Mouse (Mus musculus) hindbrain, embryonic 15.5 days (tissue): ENCODE data around the gene Hoxa5. TPM values are rescaled to one million over a fixed set of nuclear protein-coding genes. Genes with fewer than 3 reads are reported as not detected.
A peak's percentile ranks its signal among the peaks of the same experiment; 100 is the strongest.

Source experiments
- ATAC-seq: fragments of 200-750 bp; cut with Nextera tagmentation; 2 replicates; pipeline ENCODE4 v1.8.0; 2017; ENCODE audit warnings: low read depth, moderate number of reproducible peaks, moderate TSS enrichment; ENCODE audit not compliant: low FRiP score
- H3K27ac ChIP-seq: fragments of 300-500 bp; sonication (generic); replicated peaks from 2 replicates; pipeline ENCODE4 v1.5.1; 2015; ENCODE audit warnings: mild to moderate bottlenecking, inconsistent platforms
- H3K27me3 ChIP-seq: fragments of 300-500 bp; sonication (generic); 2 replicates; pipeline ENCODE4 v1.6.1; 2015; ENCODE audit warnings: control low read depth, inconsistent platforms
- H3K36me3 ChIP-seq: fragments of 300-500 bp; sonication (generic); 2 replicates; pipeline ENCODE4 v1.6.1; 2015; ENCODE audit warnings: control low read depth, inconsistent platforms
- H3K4me1 ChIP-seq: fragments of 300-500 bp; sonication (generic); replicated peaks from 2 replicates; pipeline ENCODE4 v1.6.1; 2015; ENCODE audit warnings: control low read depth, inconsistent platforms
- H3K4me2 ChIP-seq: fragments of 300-500 bp; sonication (generic); 2 replicates; pipeline ENCODE4 v1.6.1; 2015; ENCODE audit warnings: moderate library complexity, mild to moderate bottlenecking, inconsistent platforms
- H3K4me3 ChIP-seq: fragments of 300-500 bp; sonication (generic); 2 replicates; pipeline ENCODE4 v1.5.1; 2015; ENCODE audit warnings: mild to moderate bottlenecking, inconsistent platforms
- H3K9ac ChIP-seq: fragments of 300-500 bp; sonication (generic); 2 replicates; pipeline ENCODE4 v1.6.1; 2015; ENCODE audit warnings: inconsistent platforms
- H3K9me3 ChIP-seq: fragments of 300-500 bp; sonication (generic); 2 replicates; pipeline ENCODE4 v1.6.1; 2016; ENCODE audit warnings: control low read depth, inconsistent platforms
- WGBS: fragments of 180-500 bp; shearing (Covaris S2); methylation state at CpG from one replicate; pipeline ENCODE4 v1.1.7; 2015; 5-methylcytosine and 5-hydroxymethylcytosine counted together
- polyA plus RNA-seq: library from polyadenylated mRNA; unstranded; fragments of >200 nt; fragmentation: Nextera tagmentation; extraction: Ambion mirVana; gene quantifications from 2 replicates; pipeline ENCODE4 v1.2.1, GENCODE M21; 2015

Hoxa5 gene
- polyA plus RNA-seq, 1 experiment from 2014 or later: 115 TPM

DNA sequence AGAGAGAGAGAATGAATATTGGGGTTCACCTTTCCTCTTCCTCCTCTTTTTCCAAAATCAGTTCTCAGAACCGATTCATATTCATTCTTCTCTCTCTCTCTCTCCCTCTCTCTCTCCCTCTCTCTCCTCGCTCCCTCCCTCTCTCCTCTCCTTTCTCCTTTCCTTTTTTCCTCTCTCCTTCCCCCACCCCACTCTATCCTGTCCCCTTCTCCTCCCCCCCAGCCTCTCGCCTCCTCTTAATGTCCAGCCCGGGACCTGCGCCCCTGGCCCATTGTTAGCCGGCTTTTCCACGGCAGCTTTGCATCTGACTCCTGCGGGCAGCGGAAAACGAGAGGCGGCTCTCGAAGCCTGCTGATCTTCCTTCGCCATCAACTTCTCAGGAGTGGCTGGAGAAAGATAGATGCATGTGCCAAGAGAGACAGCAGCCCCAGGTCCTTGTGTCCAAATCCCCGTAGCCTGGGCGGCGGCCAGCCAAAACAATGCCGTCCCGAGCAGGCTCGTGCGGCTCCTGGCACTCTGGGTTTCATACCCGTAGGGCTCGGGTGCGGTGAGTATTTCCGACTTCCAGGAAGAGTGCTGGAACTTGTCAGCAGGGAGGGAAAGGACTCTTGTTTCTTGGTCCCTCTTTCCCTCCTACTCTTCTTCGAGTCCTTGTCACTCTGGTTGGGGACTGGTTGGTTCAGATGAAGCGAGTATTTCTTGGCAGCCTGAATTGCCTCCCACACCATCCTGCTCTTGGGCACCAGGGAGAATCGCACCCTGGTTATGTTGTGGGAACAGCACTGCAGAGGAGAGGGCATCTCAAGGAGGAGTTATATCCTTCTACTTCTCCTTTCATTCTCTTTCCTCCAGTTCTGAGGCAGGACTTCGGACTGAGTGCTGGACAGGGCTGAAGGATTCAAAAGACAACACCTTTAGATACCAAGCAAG is 38.7 kb downstream of the Hoxa5 start:
- Histone ChIP-seq H3K9ac (peak overlapping the region; percentile 68), H3K4me3 (peak overlapping the region; percentile 87), H3K27ac (peak overlapping the region; percentile 95), H3K9me3 (no peaks in the 10 kb centered on the region), H3K27me3 (peaks cover 5% of the 10 kb centered on the region; the same call in 1 of the 2 replicates), H3K4me2 (peak overlapping the region; percentile 97), H3K36me3 (no peaks in the 10 kb centered on the region), H3K4me1 (peaks cover 12% of the 10 kb centered on the region)
- under 1% methylated on average over 28 of the region's 28 CpGs for WGBS
- no peak for ATAC-seq

DNA sequence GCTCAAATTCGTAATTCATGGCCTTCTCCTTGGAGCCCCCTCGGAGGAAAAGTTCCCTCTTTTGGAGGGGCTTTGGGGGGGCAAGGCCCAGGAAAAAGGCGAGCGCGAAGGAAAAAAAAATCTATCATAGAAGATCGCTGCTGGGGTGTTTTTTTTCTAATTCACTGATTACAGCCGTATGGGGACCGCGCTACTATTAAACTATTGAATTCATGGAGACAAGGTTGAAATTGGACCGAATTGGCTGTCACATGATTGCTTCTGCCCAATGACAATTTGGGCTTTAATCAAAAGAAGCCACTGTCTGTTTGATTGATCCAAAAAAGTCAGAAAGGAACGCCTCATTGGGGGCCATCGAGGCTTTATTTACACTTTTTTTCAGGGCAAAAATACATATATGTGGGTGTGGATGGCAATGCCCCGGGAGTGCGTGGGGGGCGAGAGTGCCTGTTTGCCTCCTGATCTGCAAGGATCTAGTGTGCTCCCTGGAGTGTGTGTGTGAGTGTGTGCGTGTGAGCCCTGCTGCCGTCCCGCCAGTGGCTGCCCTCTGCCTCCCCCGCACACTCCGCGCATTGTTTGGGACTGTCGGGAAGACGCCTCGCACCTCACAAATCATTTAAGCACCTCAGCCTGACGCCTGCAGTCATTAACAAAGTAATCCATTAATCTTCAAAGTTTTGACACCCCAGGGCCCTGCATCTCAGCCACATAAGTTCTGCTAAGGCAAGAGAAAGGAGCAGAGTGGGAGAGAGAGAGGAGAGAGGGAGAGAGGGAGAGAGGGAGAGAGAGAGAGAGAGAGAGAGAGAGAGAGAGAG is 39.6 kb downstream of the Hoxa5 start, which contains the start of gene Hoxa2:
Gene Hoxa2, minus strand, starts transcription at position 206 of the 815 bp plus-strand sequence.
- Histone ChIP-seq H3K27me3 (0 out of 2 replicates have a peak, but pooled peaks cover 2% of the 10 kb centered on the region), H3K27ac (peak within 1 kb of the TSS; percentile 95), H3K4me3 (peak within 1 kb of the TSS; percentile 87), H3K36me3 (no peaks in the 10 kb centered on the region), H3K9me3 (no peaks in the 10 kb centered on the region), H3K4me1 (peaks cover 11% of the 10 kb centered on the region), H3K9ac (peak within 1 kb of the TSS; percentile 68), H3K4me2 (peak within 1 kb of the TSS; percentile 97)
- peak; percentile 74 for ATAC-seq
- 2% methylated on average over 25 of the region's 25 CpGs for WGBS

DNA sequence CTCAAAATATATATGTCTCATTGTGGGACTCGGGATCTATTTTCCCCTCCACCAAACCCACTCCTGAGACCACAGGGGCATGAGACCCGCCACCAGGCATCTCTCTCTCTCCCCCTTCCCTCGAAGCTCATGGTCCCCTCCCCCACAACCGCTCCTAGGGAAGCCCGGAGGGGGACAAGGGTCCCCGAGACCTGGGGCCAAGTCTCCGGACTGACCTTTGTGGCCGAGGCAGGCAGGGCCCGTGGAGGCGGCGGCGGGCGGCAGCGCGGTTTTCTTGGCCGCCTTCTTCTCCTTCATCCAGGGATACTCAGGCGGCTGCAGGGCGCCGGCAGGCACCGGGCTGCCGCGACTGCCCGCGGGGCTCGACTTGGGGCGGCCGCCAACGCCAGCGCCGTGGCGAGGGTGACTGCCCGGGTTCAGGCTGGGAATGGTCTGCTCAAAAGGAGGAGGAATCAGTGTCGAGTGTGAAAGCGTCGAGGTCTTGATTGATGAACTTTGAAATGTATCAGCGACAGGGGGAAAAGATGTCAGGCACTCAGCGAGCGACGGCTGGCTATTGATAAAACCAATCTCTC is 40.2 kb downstream of the Hoxa5 start:
- H3K36me3 ChIP-seq: no peaks in the 10 kb centered on the region
- peak overlapping the region; percentile 95 for H3K27ac ChIP-seq
- no peak for ATAC-seq
- WGBS: under 1% methylated on average over 39 of the region's 39 CpGs
- peak overlapping the region; percentile 87 for H3K4me3 ChIP-seq
- H3K9ac ChIP-seq: peak overlapping the region; percentile 68
- no peaks in the 10 kb centered on the region for H3K9me3 ChIP-seq
- peaks cover 2% of the 10 kb centered on the region; the same call in 1 of the 2 replicates for H3K27me3 ChIP-seq
- peak overlapping the region; percentile 97 for H3K4me2 ChIP-seq
- peaks cover 15% of the 10 kb centered on the region for H3K4me1 ChIP-seq

DNA sequence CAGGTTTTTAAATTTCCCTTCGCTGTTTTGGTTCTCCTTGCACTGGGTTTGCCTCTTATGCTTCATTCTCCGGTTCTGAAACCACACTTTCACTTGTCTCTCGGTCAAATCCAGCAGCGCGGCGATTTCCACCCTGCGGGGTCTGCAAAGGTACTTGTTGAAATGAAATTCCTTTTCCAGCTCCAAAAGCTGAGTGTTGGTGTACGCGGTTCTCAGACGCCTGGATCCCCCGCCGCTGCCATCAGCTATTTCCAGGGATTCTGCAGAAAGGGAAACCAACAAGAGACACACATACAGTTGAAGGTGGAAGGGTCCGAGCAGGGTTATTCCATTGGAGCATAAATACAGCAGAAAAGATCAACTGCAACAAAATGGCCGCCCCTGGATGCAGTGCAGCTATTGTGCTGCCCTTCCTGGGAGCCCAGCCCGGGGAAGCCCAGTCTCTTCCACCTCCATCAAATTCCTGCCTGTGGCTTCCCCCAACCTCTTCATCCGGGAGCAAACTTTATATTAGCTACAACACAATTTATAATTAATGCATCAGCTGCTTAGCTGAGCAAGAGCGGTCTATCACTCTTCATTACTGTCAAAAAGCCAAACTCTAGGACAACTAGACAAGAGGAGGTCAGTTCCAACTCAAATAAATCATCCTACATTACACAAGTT is 40.9 kb downstream of the Hoxa5 start:
- H3K36me3 ChIP-seq: no peaks in the 10 kb centered on the region
- peak overlapping the region; percentile 97 for H3K4me2 ChIP-seq
- H3K9me3 ChIP-seq: no peaks in the 10 kb centered on the region
- H3K27ac ChIP-seq: peak overlapping the region; percentile 95
- peaks cover 2% of the 10 kb centered on the region; the same call in 1 of the 2 replicates for H3K27me3 ChIP-seq
- ATAC-seq: no peak
- H3K4me1 ChIP-seq: peaks cover 20% of the 10 kb centered on the region
- 2% methylated on average over 17 of the region's 17 CpGs for WGBS
- H3K9ac ChIP-seq: peak overlapping the region; percentile 68
- peak overlapping the region; percentile 87 for H3K4me3 ChIP-seq

GRCm38 (mm10) chr6:52162611-52163365 is 41.6 kb downstream of the Hoxa5 start:
- Histone ChIP-seq H3K36me3 (no peaks in the 10 kb centered on the region), H3K27me3 (peaks cover 3% of the 10 kb centered on the region), H3K27ac (peak overlapping the region; percentile 95), H3K4me3 (peak overlapping the region; percentile 87), H3K9me3 (no peaks in the 10 kb centered on the region), H3K9ac (peak overlapping the region; percentile 68), H3K4me2 (peak overlapping the region; percentile 97), H3K4me1 (peaks cover 27% of the 10 kb centered on the region)
- WGBS: 5% methylated on average over 14 of the region's 14 CpGs
- no peak for ATAC-seq

- peak overlapping the region; percentile 95 for H3K27ac ChIP-seq
- no peak for ATAC-seq
- H3K9me3 ChIP-seq: no peaks in the 10 kb centered on the region
- H3K4me2 ChIP-seq: peak overlapping the region; percentile 97
- no peaks in the 10 kb centered on the region for H3K36me3 ChIP-seq
- peak overlapping the region; percentile 87 for H3K4me3 ChIP-seq
- H3K9ac ChIP-seq: peak overlapping the region; percentile 68
- peaks cover 31% of the 10 kb centered on the region for H3K4me1 ChIP-seq
- 6% methylated on average over 1 of the region's 1 CpGs for WGBS
- peaks cover 10% of the 10 kb centered on the region for H3K27me3 ChIP-seq
Observed at GRCm38 (mm10) chr6:52162093-52162380, 42.4 kb downstream of the Hoxa5 start.

DNA sequence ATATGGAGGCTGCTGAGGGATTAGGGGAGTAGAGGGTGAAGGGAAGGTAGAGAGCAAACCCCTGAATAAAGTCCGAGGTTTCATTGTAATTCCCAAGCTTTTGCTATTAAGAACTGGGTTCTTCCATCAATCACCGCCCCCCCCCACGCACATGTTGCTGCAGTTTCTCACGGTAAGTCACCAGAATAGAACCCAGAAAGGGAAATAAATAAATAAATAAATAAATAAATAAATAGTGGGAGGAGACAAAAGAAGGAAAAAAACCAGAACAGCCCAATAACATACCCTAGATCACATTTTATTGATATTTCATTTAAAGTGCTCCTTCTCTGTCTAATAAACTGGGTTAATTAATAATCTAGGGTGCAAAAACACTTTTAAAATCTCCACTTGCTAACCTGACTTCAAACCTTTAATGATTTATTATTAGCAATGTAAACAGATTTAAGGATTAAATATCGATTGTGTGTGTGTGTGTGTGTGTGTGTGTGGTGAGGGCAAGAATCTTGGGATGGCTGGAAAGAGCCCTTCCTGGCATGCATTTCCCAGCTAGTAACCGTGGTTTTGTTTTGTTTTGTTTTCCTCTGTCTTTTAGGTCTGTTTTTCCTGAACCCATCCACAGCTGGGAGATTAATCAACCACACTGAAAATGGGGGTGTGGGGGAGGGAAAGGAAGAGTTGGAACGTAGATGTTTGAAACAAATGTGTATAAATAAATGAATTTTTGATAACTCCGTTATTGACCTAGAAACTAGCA is 42.9 kb downstream of the Hoxa5 start:
- no peaks in the 10 kb centered on the region for H3K36me3 ChIP-seq
- WGBS: 4% methylated on average over 8 of the region's 8 CpGs
- no peak for ATAC-seq
- H3K27me3 ChIP-seq: peaks cover 15% of the 10 kb centered on the region
- no peaks in the 10 kb centered on the region for H3K9me3 ChIP-seq
- H3K9ac ChIP-seq: peak overlapping the region; percentile 68
- H3K4me2 ChIP-seq: peak overlapping the region; percentile 97
- H3K4me3 ChIP-seq: peak overlapping the region; percentile 87
- H3K4me1 ChIP-seq: peaks cover 31% of the 10 kb centered on the region
- H3K27ac ChIP-seq: peak overlapping the region; percentile 95

DNA sequence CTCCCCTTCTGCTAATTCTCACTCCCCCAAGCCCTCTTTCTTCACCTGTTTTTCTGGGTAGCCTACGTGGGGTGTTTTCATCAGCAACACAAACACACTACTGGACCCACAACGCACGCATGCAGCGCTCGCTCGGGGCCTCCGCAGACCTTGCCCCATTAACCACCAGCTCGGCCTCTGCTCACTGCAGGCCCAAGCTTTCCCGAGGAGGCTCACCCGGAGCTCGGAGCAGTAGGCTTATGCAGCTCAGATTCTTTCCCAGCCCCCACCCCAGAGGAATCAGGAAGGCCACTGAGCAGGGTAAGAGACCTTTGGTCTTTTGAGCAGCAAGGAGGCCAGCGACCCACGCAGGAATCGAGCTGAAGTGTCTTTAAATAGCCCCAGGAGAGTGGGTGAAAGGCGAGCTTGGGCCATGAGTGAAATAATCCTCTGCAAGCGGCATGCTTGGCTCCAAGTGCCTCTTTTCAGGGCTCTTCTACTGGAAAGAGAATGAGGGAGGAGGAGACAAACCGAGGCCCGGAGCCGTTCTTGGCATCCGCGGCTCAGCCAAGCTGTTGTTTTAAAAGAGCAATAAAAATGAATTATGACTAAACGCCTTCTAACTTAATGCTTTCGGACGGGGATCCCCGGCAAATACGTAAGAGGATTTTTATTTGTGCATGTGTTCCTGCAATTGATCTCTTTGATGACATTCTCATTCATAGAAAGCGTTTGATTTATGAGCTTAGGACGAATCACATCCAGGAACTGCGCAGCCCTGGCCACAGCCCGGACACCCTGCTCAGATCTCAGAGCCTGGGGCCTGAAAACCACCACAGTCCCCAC is 43.7 kb downstream of the Hoxa5 start:
- Histone ChIP-seq H3K4me3 (peak overlapping the region; percentile 87), H3K27me3 (peaks cover 23% of the 10 kb centered on the region), H3K27ac (peak overlapping the region; percentile 89), H3K9ac (peak overlapping the region; percentile 67), H3K36me3 (no peaks in the 10 kb centered on the region), H3K4me1 (peaks cover 31% of the 10 kb centered on the region), H3K4me2 (peak overlapping the region; percentile 97), H3K9me3 (no peaks in the 10 kb centered on the region)
- no peak for ATAC-seq
- WGBS: 2% methylated on average over 30 of the region's 30 CpGs

GRCm38 (mm10) chr6:52159979-52160378 is 44.4 kb downstream of the Hoxa5 start:
- peak overlapping the region; percentile 89 for H3K27ac ChIP-seq
- peak overlapping the region; percentile 97 for H3K4me2 ChIP-seq
- ATAC-seq: no peak
- peak overlapping the region; percentile 87 for H3K4me3 ChIP-seq
- H3K27me3 ChIP-seq: peaks cover 30% of the 10 kb centered on the region
- H3K9me3 ChIP-seq: no peaks in the 10 kb centered on the region
- peak overlapping the region; percentile 67 for H3K9ac ChIP-seq
- H3K36me3 ChIP-seq: no peaks in the 10 kb centered on the region
- H3K4me1 ChIP-seq: peaks cover 31% of the 10 kb centered on the region
- WGBS: 5% methylated on average over 9 of the region's 9 CpGs
